Mouse (Mus musculus) frontal cortex, postnatal 14 days (tissue): ENCODE data around the gene Repin1.
"Not testable (repeated sequence)": the region's sequence is repeated elsewhere in the genome, so short reads cannot be mapped to it uniquely, and the experiment has no call there.

Source experiments
- DNase-seq, 2 experiments: peaks; one replicate each; pipeline ENCODE4 v3.0.0; 2022; ENCODE audit warnings: low spot score in 2 of 2

Repin1 gene

GRCm38 (mm10) chr6:48579215-48579648 lies 14.5 kb upstream of the Repin1 start:
- no peak for DNase-seq

- no peak for DNase-seq
These were observed 12.4 kb upstream of the Repin1 start for GRCm38 (mm10) chr6:48581257-48581656.

GRCm38 (mm10) chr6:48582037-48582436 lies 11.6 kb upstream of the Repin1 start:
- no peak for DNase-seq

GRCm38 (mm10) chr6:48589194-48589750 lies 4.4 kb upstream of the Repin1 start, which contains the start of gene Gm45021:
Gene Gm45021, plus strand, starts transcription at chr6:48589610.
- no peak for DNase-seq

GRCm38 (mm10) chr6:48591221-48591845 lies 2.4 kb upstream of the Repin1 start:
- no peak for DNase-seq

- DNase-seq = no peak
These were observed 1.8 kb upstream of the Repin1 start for GRCm38 (mm10) chr6:48591871-48592270.

- peak; percentile 45 to 59 for DNase-seq
These were observed 508 bp downstream of the Repin1 start for GRCm38 (mm10) chr6:48594043-48594738.

GRCm38 (mm10) chr6:48595278-48595677 lies 1.6 kb downstream of the Repin1 start:
- DNase-seq = no peak

- DNase-seq = no peak
These were observed 3.0 kb downstream of the Repin1 start for GRCm38 (mm10) chr6:48596545-48597232.

- no peak for DNase-seq
These were observed 3.5 kb downstream of the Repin1 start for GRCm38 (mm10) chr6:48597233-48597625.

- DNase-seq = no peak
These were observed 6.9 kb downstream of the Repin1 start for GRCm38 (mm10) chr6:48600594-48600993.

- DNase-seq = peak; percentile 90 to 95
These were observed 7.8 kb downstream of the Repin1 start, which contains the start of gene Zfp775 for GRCm38 (mm10) chr6:48601271-48602079. Gene Zfp775, plus strand, starts transcription at chr6:48602063.

GRCm38 (mm10) chr6:48602080-48602741 lies 8.5 kb downstream of the Repin1 start:
- peak in 1 of 2 experiments; percentile 33 for DNase-seq

- no peak for DNase-seq
These were observed 14.4 kb downstream of the Repin1 start for GRCm38 (mm10) chr6:48608124-48608523.

GRCm38 (mm10) chr6:48609512-48609911 lies 15.8 kb downstream of the Repin1 start:
- DNase-seq = no peak

- DNase-seq = no peak
These were observed 17.0 kb downstream of the Repin1 start for GRCm38 (mm10) chr6:48610657-48611056.

- no peak for DNase-seq
These were observed 19.8 kb downstream of the Repin1 start for GRCm38 (mm10) chr6:48613464-48613863.

GRCm38 (mm10) chr6:48614756-48615155 lies 21.1 kb downstream of the Repin1 start:
- no peak for DNase-seq

GRCm38 (mm10) chr6:48620031-48620430 lies 26.3 kb downstream of the Repin1 start:
- no peak for DNase-seq

- not testable (repeated sequence) for DNase-seq
These were observed 28.6 kb downstream of the Repin1 start for GRCm38 (mm10) chr6:48622186-48622843.
